Mouse (Mus musculus): Measurements from ENCODE around the gene Pde4b. TPM values are rescaled to one million over a fixed set of nuclear protein-coding genes. Genes with fewer than 3 reads are reported as not detected.
A peak's percentile ranks its signal among the peaks of the same experiment; 100 is the strongest.

Pde4b gene
- polyA plus RNA-seq, 1 experiment from 2014 or later: 44.6 TPM

GRCm38 (mm10) chr4:102088235-102088867 lies 1.0 kb downstream of the Pde4b start:
- H3K4me3 ChIP-seq (replicated peaks; ENCODE audit: low read length): peak overlapping the region; percentile 63
- H3K4me1 ChIP-seq (replicated peaks; ENCODE audit: control insufficient read depth, insufficient read depth, low read length): peaks cover 8% of the 10 kb centered on the region; the same call in 1 of the 2 replicates
- WGBS: 26% methylated on average over 15 of the region's 15 CpGs
- no peaks in the 10 kb centered on the region for H3K36me3 ChIP-seq (replicated peaks; ENCODE audit: control insufficient read depth, insufficient read depth)
- peak overlapping the region; percentile 34; the same call in 1 of the 2 replicates for H3K27ac ChIP-seq
- no peaks in the 10 kb centered on the region for H3K9me3 ChIP-seq (ENCODE audit: control insufficient read depth, low read length)
- H3K9ac ChIP-seq: peak overlapping the region; percentile 75
- ATAC-seq (ENCODE audit: low FRiP score) (peak; percentile 62), DNase-seq (ENCODE audit: low spot score) (no peak)
- H3K4me2 ChIP-seq (replicated peaks): peak overlapping the region; percentile 97
- H3K27me3 ChIP-seq (ENCODE audit: control insufficient read depth, insufficient read depth, low read length): peaks cover 29% of the 10 kb centered on the region

- no peak overlapping the region for H3K4me2 ChIP-seq (replicated peaks)
- no peaks in the 10 kb centered on the region for H3K27me3 ChIP-seq (ENCODE audit: control insufficient read depth, insufficient read depth, low read length)
- DNase-seq (ENCODE audit: low spot score): no peak
- ATAC-seq (ENCODE audit: low FRiP score): no peak
- no peak overlapping the region for H3K27ac ChIP-seq
- 94% methylated on average over 2 of the region's 2 CpGs for WGBS
- H3K4me1 ChIP-seq (replicated peaks; ENCODE audit: control insufficient read depth, insufficient read depth, low read length): no peaks in the 10 kb centered on the region
- no peak overlapping the region for H3K4me3 ChIP-seq (replicated peaks; ENCODE audit: low read length)
- H3K9me3 ChIP-seq (ENCODE audit: control insufficient read depth, low read length): no peaks in the 10 kb centered on the region
- H3K36me3 ChIP-seq (replicated peaks; ENCODE audit: control insufficient read depth, insufficient read depth): no peaks in the 10 kb centered on the region
- H3K9ac ChIP-seq: no peak overlapping the region
These were observed 8.5 kb downstream of the Pde4b start for GRCm38 (mm10) chr4:102095851-102096250.

GRCm38 (mm10) chr4:102102241-102102640 lies 14.9 kb downstream of the Pde4b start:
- DNase-seq (ENCODE audit: low spot score) (no peak), ATAC-seq (ENCODE audit: low FRiP score) (no peak)
- H3K4me1 ChIP-seq (replicated peaks; ENCODE audit: control insufficient read depth, insufficient read depth, low read length): no peaks in the 10 kb centered on the region
- no peaks in the 10 kb centered on the region for H3K36me3 ChIP-seq (replicated peaks; ENCODE audit: control insufficient read depth, insufficient read depth)
- no peaks in the 10 kb centered on the region for H3K9me3 ChIP-seq (ENCODE audit: control insufficient read depth, low read length)
- WGBS: 86% methylated on average over 4 of the region's 4 CpGs
- no peak overlapping the region for H3K4me3 ChIP-seq (replicated peaks; ENCODE audit: low read length)
- H3K4me2 ChIP-seq (replicated peaks): no peak overlapping the region
- no peak overlapping the region for H3K27ac ChIP-seq
- no peaks in the 10 kb centered on the region for H3K27me3 ChIP-seq (ENCODE audit: control insufficient read depth, insufficient read depth, low read length)
- no peak overlapping the region for H3K9ac ChIP-seq

- DNase-seq (ENCODE audit: low spot score): no peak
- Histone ChIP-seq H3K4me2 (replicated peaks) (no peak overlapping the region), H3K27ac (no peak overlapping the region), H3K27me3 (ENCODE audit: control insufficient read depth, insufficient read depth, low read length) (no peaks in the 10 kb centered on the region), H3K36me3 (replicated peaks; ENCODE audit: control insufficient read depth, insufficient read depth) (no peaks in the 10 kb centered on the region), H3K4me1 (replicated peaks; ENCODE audit: control insufficient read depth, insufficient read depth, low read length) (no peaks in the 10 kb centered on the region), H3K9ac (no peak overlapping the region), H3K9me3 (ENCODE audit: control insufficient read depth, low read length) (no peaks in the 10 kb centered on the region), H3K4me3 (replicated peaks; ENCODE audit: low read length) (no peak overlapping the region)
- no peak for ATAC-seq (ENCODE audit: low FRiP score)
- WGBS: 90% methylated on average over 2 of the region's 2 CpGs
These were observed 17.2 kb downstream of the Pde4b start for GRCm38 (mm10) chr4:102104534-102105014.

- ATAC-seq (ENCODE audit: low FRiP score) (no peak), DNase-seq (ENCODE audit: low spot score) (no peak)
- Histone ChIP-seq H3K4me2 (replicated peaks) (no peak overlapping the region), H3K9ac (no peak overlapping the region), H3K4me1 (replicated peaks; ENCODE audit: control insufficient read depth, insufficient read depth, low read length) (no peaks in the 10 kb centered on the region), H3K27ac (no peak overlapping the region), H3K9me3 (ENCODE audit: control insufficient read depth, low read length) (no peaks in the 10 kb centered on the region), H3K4me3 (replicated peaks; ENCODE audit: low read length) (no peak overlapping the region), H3K36me3 (replicated peaks; ENCODE audit: control insufficient read depth, insufficient read depth) (no peaks in the 10 kb centered on the region), H3K27me3 (ENCODE audit: control insufficient read depth, insufficient read depth, low read length) (no peaks in the 10 kb centered on the region)
- WGBS: 92% methylated on average over 6 of the region's 6 CpGs
These were observed 19.4 kb downstream of the Pde4b start for GRCm38 (mm10) chr4:102106771-102107170.

GRCm38 (mm10) chr4:102119454-102119853 lies 32.1 kb downstream of the Pde4b start:
- no peak for ATAC-seq (ENCODE audit: low FRiP score)
- Histone ChIP-seq H3K4me3 (replicated peaks; ENCODE audit: low read length) (no peak overlapping the region), H3K4me2 (replicated peaks) (no peak overlapping the region), H3K27ac (no peak overlapping the region), H3K36me3 (replicated peaks; ENCODE audit: control insufficient read depth, insufficient read depth) (no peaks in the 10 kb centered on the region), H3K27me3 (ENCODE audit: control insufficient read depth, insufficient read depth, low read length) (no peaks in the 10 kb centered on the region), H3K4me1 (replicated peaks; ENCODE audit: control insufficient read depth, insufficient read depth, low read length) (no peaks in the 10 kb centered on the region), H3K9me3 (ENCODE audit: control insufficient read depth, low read length) (no peaks in the 10 kb centered on the region), H3K9ac (no peak overlapping the region)
- 97% methylated on average over 3 of the region's 3 CpGs for WGBS
- no peak for DNase-seq (ENCODE audit: low spot score)

GRCm38 (mm10) chr4:102136366-102136849 lies 49.1 kb downstream of the Pde4b start:
- Histone ChIP-seq H3K4me2 (replicated peaks) (no peak overlapping the region), H3K4me3 (replicated peaks; ENCODE audit: low read length) (no peak overlapping the region), H3K9ac (no peak overlapping the region), H3K27me3 (ENCODE audit: control insufficient read depth, insufficient read depth, low read length) (no peaks in the 10 kb centered on the region), H3K9me3 (ENCODE audit: control insufficient read depth, low read length) (no peaks in the 10 kb centered on the region), H3K36me3 (replicated peaks; ENCODE audit: control insufficient read depth, insufficient read depth) (no peaks in the 10 kb centered on the region), H3K4me1 (replicated peaks; ENCODE audit: control insufficient read depth, insufficient read depth, low read length) (no peaks in the 10 kb centered on the region), H3K27ac (no peak overlapping the region)
- 75% methylated on average over 3 of the region's 3 CpGs for WGBS
- no peak for ATAC-seq (ENCODE audit: low FRiP score)
- DNase-seq (ENCODE audit: low spot score): no peak

- H3K4me3 ChIP-seq (replicated peaks; ENCODE audit: low read length): no peak overlapping the region
- no peaks in the 10 kb centered on the region for H3K27me3 ChIP-seq (ENCODE audit: control insufficient read depth, insufficient read depth, low read length)
- no peak overlapping the region for H3K4me2 ChIP-seq (replicated peaks)
- 70% methylated on average over 4 of the region's 4 CpGs for WGBS
- DNase-seq (ENCODE audit: low spot score): no peak
- no peak for ATAC-seq (ENCODE audit: low FRiP score)
- no peaks in the 10 kb centered on the region for H3K4me1 ChIP-seq (replicated peaks; ENCODE audit: control insufficient read depth, insufficient read depth, low read length)
- no peak overlapping the region for H3K27ac ChIP-seq
- no peaks in the 10 kb centered on the region for H3K36me3 ChIP-seq (replicated peaks; ENCODE audit: control insufficient read depth, insufficient read depth)
- no peaks in the 10 kb centered on the region for H3K9me3 ChIP-seq (ENCODE audit: control insufficient read depth, low read length)
- no peak overlapping the region for H3K9ac ChIP-seq
These were observed 51.0 kb downstream of the Pde4b start for GRCm38 (mm10) chr4:102138346-102138745.

GRCm38 (mm10) chr4:102141241-102141640 lies 53.9 kb downstream of the Pde4b start:
- Histone ChIP-seq H3K9ac (no peak overlapping the region), H3K36me3 (replicated peaks; ENCODE audit: control insufficient read depth, insufficient read depth) (no peaks in the 10 kb centered on the region), H3K27ac (no peak overlapping the region), H3K4me2 (replicated peaks) (no peak overlapping the region), H3K4me1 (replicated peaks; ENCODE audit: control insufficient read depth, insufficient read depth, low read length) (no peaks in the 10 kb centered on the region), H3K27me3 (ENCODE audit: control insufficient read depth, insufficient read depth, low read length) (no peaks in the 10 kb centered on the region), H3K4me3 (replicated peaks; ENCODE audit: low read length) (no peak overlapping the region), H3K9me3 (ENCODE audit: control insufficient read depth, low read length) (no peaks in the 10 kb centered on the region)
- 87% methylated on average over 3 of the region's 3 CpGs for WGBS
- DNase-seq (ENCODE audit: low spot score) (no peak), ATAC-seq (ENCODE audit: low FRiP score) (no peak)
